Mouse (Mus musculus): ENCODE measurements around the gene Lrch1.
A peak's percentile ranks its signal among the peaks of the same experiment; 100 is the strongest.

Gene Lrch1

DNA sequence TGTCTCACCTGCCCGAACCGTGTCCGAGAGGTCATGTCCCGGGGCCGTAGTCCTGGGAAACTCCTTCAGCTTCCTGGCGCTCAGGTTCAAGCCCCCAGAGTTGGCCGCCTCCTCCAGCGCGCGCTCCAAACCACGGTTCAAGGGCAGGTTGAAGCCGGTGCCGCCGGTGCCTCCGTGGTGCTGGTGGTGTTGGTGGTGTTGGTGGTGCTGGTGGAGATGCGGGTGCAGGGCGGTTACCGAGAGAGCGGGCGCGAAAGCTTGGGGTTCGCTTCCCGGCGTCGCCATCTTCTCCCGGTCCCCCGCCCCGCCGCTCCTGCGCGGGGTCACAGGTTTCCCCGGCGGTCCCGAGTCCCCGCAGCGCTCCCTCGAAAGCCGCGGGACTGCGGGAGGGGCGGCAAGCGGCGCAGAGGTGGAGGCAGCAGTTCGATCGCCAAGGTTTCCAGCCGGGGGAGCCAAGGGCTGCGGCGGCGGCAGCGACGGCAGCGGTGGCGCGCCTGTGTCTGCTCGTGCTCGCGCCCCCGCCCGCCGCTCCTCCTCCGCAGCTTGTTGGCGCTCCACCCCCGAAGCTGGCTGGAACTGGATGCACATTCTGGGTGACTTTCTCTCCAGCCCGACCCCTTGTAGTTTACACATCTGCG lies at the start of gene Lrch1:
Lrch1 (minus strand) TSS at position 501 of the 638 bp plus-strand sequence.
- peak; percentile 82 for DNase-seq

DNA sequence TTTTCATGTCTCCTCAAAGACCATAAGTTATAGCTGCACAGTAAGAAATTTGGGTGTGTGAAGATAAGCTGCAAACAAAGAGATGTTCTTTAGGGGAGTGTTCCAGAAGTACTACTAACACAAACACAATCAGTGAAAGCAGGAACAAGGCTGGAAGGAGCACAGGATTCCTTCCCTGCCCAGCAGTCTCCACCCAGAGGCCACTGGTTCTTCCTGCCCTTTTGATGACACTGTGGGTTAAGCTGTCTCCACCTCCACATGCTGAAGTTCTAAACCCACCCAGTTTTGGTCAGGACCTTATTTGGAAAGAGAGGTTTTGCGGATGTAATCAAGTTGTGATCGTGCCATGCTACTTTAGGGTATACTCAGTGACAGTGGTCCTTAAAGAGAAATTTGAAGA lies 49.4 kb upstream of the Lrch1 start:
- DNase-seq: no peak

DNA sequence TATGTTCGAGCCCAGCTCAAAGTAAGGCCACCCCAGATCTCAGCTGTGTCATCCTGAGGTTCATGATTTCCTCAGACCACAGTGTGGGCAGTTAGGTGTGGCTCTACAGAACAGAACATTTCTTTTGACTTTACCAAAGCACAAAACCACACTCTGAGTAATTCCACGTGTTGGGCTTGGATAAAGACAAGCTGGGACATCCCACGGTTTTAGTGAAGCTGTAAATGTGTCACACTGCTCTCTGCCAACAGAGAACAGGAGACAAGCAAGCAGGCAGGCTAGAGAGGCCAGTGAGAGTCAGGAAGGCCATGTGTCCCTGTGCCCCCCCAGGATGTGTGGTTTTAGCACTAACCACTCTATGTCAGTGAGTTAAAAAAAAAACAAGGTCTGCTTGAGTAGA lies 48.9 kb upstream of the Lrch1 start:
- DNase-seq: peak; percentile 17

DNA sequence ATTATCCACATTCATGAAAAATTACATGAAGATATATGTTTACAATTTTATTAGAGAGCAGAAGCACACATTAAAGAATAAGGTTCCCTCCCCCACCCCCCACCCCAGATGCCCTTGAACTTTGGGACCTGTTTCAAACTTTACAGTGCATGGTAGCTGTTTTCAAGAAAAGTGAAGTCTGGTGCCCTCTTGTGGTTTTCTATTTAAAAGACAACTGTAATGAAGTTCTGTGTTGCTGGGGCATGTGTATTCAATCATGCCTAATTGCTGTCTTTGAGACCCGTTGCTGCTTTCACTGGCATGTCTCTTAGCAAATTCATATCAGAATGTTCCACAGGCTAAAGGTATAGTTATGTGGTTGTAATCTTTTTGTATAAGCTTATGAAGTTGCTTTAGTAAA lies 42.8 kb upstream of the Lrch1 start:
- no peak for DNase-seq

DNA sequence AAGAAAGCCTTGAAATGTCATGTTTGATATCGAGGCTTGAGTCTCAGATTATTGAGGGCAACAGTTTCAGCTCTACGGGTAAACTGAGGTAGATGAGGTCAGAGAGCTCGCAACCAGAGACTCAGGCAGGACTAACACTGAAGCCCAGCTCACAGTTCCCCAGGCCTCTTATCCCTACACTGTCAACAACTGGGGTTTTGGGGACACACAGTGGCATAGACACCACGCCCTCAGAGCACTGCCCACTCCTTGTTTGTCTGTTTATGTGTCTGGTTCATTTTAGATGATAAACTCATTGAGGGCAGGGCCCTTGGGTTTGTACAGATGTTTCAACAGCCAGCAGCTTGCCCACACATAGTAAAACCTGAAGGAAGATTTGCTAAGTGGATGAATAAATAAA lies 42.2 kb upstream of the Lrch1 start:
- no peak for DNase-seq

DNA sequence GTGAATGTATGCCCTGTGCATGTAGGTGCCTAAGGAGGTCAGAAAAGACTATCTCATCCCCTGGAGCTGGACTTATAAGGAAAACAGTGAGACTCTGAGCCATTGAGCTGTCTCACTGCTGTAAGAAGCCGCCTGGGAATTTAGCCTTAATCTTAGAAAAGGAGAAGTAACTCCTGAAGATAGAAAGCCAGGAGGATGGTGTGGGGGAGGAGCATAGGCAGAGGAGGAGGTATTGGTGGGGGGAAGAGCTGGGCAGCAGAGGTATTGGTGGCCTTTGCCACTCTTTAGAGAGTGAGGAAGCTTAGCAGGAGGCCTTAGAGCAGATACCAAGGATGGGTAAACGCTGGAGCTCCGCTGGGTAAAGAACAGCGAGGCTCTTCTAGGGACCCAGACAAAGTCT lies 41.6 kb upstream of the Lrch1 start:
- DNase-seq: no peak

DNA sequence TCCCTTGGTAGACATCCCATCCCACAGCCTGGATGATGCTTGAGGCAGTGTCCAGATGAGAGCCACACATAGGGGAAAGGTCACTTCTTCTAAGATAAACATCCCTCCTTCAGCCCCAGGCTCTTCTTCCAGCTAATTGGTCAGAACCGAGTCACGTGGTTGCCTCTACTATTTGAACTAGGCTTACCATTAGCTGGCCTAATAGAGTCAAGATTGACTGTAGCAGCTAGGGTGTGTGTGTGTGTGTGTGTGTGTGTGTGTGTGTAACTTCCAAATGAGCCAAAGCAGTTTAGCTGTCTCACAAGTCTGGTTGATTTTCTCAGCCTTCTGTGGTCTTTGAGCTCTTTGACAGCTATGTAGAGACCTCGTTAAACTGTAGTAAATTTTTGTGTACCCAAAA lies 38.9 kb upstream of the Lrch1 start:
- DNase-seq: no peak

DNA sequence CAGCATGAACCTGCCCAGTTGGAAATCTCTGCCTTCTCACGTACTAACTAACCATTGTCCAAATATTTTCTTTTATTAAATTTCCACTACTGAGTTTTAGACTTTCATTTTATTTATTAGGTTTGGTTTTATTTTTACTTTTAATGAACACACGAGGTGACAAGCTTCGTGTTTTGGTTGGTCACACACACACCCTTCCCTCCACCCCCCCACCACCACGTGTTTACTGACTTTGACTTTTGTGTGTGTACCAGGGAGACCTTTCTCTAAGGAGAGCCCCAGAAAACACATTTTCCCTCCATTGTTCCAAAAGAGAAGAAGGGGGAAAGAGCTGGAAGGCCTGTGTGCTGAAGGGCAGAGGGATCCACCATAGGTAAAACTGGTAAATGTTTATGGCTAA lies 38.0 kb upstream of the Lrch1 start:
- no peak for DNase-seq

DNA sequence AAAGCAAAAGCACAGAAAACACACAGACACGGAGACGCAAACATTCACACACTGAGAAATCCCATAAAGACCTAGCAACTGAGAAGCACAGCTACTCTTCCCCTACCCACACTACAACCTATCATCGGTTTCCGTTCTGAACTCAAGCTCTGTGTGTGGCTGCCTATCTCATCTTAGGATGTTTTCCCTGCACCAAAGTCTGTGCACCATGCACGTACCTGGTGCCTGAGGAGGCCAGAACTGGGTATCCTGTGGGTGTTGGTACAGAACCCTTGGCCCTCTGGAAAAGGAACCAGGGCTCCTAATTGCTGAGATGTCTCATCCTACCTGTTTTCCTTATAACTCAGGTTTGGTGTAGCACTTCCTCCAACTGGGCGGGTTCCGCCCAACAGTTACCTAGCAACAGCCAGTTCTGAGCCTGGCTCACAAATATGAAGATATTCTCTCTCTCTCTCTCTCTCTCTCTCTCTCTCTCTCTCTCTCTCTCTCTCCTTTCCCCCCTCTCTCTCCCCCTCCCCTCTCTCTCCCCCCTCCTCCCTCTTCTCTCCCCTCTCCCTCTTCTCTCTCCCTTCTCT lies 37.2 kb upstream of the Lrch1 start:
- no peak for DNase-seq

DNA sequence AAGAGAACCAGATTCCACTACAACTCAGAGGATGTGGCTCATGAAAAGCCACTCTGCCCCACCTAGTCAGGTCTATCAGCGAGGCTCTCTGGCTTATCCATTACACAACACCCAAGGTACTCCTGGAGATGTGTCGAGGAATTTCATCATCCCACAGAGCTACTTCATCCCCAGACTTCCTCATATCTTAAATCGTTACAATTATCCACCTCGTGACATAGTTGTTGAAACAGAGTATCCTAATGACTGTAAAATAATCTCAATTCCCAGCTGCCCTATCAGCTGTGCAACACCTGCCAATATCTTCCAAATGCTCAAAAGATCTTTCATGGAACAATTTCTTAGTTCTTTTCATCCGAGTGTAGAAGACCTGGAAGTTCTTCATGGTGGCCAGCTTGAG lies 35.4 kb upstream of the Lrch1 start:
- DNase-seq: no peak

DNA sequence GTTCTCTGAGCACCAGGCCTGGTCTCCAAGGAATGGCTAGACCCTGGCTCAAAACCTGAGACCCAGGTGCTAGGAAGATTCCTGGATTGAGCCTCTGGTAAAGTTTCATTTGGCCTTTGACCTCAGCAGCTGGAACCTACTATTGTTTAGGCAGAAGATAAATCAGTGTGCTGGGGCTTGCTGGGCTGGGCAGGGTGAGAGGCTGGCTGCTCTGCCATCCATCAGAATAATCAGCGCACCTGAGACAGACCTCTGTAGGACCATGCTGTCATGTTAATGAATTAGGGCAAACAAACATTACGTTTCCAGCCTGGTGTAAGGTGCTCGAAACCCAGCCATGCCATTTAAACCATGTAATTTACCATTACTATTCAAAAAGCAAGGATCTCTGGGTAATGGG lies 33.3 kb upstream of the Lrch1 start:
- DNase-seq: no peak

DNA sequence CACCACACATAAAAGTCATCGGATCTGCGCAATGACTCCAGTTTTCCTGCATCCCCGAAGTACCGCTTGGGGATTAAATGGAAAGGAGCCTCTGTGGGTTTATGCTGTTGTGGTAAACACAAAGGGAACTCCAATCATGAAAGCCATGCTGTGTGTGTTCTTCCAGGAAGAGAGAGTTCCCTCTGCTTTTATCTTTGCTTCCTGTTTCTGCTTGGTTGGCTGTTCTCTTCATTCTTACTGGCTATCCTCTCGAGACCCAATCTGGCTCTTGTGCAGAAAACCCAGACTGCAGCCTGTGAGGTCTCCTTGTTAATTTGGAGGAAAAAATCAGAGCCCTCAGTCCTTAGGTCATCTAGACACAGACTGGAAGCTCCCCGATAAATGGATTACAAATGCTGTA lies 29.3 kb upstream of the Lrch1 start:
- no peak for DNase-seq

DNA sequence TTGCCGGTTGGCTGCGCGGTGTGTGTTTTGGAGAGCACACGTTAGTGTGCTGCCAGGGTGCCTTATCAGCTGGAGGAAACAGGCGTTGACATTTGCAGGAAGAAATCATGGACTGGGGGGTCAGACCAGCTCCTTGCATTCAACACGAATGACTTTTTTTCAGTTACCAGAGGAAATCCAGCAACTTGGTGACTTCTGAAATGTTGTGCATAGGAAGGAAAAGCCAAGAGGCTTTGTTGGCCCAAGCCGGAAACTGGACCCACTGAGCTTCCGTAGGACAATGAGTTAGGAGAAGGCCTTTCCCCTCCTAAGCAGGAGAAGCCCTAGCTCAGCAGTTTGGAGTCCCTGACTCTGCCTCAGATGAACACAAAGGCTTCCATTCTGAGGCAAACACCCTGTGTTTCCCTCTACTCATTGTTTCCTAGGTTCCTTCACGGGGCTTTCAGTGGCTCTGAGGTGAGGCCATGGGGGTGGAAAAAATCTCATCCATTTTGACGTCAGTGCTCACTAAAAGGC lies 26.5 kb upstream of the Lrch1 start:
- no peak for DNase-seq

DNA sequence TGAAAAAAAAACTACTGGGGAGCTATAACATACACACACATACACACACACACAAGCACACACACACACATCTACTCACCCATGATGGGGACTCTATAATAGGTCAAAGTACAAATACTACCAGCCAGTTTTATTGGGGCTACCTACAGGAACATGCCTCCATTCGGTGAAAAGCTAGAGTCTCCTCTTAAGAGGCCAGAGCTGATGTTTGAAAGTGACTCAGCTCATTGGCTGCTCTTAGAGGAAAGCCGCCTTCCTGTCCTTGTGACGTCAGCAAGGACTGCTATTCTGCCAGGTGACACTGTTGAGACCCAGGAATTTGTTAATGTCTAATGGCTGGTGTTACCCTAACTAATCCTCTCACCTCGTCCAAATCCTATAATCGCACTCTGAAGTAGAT lies 25.0 kb upstream of the Lrch1 start:
- no peak for DNase-seq

DNA sequence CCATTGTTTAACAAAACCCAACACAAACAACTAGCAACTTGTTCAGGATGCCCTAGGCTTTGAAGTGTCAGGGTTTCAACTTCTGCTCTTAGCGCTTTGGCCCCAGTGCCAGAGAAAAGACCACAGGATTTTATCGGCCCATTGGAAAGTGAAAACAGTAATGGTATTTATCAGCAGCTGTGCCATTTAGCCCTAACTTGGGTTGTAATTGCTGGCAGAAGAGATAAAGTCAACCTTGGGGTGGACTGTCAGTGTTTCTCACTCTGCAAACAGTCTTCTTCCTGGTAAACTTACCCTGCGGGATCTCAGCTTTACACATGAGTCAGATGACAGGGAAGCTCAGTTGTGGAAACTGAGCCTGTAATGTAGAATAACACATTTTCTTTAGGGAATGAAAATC lies 24.5 kb upstream of the Lrch1 start:
- no peak for DNase-seq

DNA sequence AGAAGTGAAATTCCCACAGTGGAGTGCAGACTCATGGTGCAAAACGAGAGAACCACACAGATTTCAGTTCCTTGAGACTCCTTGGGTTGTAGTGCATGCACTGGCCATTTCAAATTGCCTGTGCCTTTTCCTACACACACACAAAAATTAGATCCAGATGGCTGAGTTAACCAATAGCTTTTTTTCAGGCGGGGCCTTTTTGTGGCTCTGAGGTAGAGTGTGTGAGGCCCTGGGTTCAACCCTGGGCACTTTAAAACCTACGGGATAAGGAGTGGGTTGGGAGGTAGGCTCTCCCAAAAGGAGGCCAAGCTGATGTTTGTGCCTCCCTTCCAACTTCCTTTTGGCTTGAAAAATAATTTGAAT lies 15.7 kb upstream of the Lrch1 start:
- no peak for DNase-seq

DNA sequence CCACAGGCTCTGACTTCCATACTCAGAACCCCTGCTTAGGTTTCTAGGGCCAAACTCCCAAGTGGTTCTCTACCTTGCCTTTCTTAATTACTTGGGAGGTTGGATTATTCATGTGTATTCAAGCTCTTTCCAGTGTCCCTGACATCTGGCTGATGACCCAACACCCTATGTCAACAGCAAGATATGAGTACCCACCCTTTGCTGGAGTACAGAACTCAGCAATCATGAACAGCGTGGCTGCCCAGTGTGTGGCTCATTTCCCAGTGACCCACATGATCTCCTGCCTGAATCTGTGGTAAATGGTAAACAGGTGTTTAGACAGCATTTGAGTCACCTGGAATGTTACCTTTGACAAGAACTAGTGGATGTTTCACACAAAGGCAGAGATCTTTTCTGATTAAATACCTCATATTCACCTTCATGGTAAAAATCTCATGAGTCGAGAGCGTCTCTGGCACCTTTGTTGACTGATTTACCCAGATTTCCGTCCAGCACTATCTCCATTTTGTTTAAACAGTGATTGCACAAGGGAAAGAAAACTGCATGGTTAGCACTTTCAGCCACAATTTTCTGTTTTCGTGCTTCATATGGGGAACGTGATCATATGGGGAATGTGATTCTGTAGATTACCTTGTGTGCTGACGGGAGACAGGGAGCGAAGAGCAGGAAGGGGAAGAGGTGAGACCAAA lies 15.2 kb upstream of the Lrch1 start:
- no peak for DNase-seq

DNA sequence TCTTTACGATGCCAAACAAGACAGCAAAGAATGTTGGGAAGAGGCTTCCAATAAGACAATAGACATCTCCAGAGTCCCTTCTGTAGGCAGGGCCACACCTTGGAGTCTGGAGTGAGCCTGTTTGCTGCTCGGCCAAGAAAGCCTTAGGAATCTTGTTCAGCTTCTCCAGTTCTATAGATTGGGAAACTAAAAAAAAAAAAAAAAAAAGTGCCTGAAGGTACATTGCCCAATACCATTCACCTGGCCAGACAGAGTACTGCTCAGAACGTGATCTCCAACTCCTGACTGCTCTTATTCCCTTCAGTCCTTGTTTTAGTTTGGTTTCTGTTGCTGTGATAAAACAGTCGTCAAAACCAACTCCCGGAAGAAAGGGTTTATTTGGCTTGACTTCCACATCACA lies 12.9 kb upstream of the Lrch1 start:
- no peak for DNase-seq

DNA sequence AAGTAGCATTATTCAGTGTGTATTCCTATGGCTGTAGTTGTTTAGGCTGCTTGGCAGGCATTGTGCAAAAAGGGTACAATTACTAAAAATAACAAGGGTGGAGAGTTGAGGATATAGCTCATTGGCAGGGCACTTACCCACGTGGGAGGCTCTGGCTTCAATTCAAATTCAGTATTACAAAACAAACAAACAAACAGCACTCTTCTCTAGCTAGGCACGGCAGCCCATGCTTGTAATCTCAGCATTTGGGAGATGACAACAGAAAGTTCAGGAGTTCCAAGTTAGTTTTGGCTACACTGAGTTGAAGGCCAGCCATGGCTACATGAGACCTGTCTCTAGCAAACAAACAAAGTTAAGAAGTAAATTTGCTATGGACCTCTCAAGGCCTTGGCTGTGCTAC lies 9.0 kb upstream of the Lrch1 start:
- no peak for DNase-seq

DNA sequence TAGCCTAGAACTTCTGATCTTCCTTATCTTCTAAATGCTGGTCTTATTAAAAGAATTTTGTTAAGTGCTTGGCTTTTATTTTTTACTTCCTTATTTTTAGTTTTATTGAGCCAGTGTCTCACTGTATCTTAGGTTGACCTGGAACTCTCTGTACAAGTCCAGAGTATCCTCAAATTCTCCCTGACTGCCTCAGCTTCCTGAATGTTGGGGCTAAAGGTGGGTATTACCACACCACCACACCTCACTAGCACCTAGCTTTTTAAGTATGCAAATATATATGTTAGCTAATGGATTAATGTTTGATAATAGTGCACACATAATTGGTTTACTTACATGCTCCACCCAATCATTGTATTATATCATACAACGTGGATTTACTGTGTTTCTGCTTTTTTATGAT lies 8.6 kb upstream of the Lrch1 start:
- no peak for DNase-seq

DNA sequence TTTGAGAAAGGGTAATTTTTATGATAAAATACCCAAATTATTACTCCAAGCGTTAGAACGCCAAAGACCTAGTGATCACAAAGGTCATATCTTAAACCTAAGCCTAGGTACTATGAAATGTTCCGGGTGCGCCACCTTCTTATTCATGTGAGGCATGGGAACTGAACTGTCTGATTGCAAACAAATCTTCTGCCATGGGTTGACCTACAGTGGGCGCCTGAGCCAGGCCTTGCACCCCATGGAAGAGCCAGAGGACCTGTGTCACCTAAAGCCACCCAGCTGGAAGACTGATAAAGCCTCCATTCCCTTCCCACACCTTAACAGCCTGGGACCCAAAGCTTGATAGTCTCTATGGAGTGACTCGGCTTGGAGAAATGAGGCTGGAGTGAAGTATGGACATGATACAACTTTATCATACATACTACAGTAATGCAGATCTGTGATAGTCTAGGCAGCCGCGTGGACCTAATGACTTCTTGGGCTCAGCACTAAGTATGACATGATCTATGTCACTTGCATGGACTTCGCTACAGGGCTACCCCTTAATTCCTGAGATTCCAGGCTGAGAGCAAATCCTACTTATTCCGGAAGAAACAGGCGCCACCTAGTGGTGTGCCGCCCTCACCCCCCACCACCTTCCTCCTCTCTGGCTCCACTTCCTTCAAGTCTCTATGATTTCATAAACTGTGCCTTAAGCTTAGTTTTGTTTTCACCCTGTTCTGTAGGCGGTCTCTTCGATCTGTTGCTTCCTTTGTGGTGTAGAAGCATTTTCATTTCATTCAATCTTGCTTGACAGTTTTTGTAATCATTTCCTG lies 957 bp upstream of the Lrch1 start:
- DNase-seq: peak; percentile 61

DNA sequence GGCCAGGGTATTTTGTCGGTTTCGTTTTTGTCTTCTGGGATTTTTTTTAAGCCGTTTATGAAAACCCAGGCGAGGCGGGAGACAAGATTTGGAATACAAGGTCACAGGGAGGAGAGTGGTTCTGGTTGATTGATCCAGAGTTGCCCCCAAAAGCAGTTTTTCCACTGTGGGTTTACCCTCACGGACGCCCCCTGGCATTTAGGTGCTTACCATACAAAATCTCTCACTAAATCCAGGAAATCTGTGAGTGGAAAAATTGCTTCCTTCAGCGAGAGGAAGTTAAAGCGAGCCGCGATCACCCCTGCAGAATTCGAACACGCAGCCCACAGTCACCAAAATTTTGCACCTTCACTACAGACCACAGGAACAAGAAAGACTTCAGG lies 329 bp upstream of the Lrch1 start:
- DNase-seq: no peak

DNA sequence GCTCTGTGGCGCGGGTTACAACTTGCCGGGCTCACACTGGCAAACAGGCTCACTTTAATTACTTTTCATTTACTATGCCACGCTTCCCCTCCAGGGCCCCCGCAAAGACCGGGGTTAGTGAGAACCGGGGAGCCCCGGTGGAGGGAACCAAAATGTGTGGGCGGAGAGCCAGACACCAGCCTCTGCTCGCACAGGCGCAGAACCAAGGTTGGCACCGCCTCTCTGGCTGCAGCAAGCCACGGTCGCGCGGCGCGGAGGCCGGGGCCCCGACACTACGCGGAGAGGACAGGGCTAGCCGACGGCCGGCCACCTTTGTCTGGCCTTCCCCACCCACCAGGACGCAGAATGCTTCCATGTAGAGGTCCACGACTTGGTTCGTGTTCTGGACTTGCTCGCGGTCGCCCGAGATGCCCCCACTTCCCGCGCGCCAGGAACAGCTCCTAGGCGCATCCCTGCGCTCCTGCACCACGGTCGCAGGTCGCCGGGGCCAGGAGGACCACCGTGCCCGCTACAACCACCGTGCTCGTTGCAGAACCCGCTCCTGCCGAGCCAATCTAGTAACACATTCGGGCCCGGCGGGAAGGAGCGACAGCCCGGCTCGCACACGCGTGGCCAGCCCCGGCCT lies 813 bp downstream of the Lrch1 start:
- peak; percentile 86 for DNase-seq

All from layer of hippocampus, adult 9-11 months (tissue).